Mouse (Mus musculus): ENCODE measurements around the gene Rab3c. TPM values are rescaled to one million over a fixed set of nuclear protein-coding genes. Genes with fewer than 3 reads are reported as not detected.

Rab3c gene
- total and polyA plus RNA-seq, 2 experiments from 2014 or later: 106 to 130 TPM

- Histone ChIP-seq H3K27me3 (ENCODE audit: insufficient read depth, low read length) (no peaks in the 10 kb centered on the region), H3K4me3 (ENCODE audit: low read depth, low read length) (no peak overlapping the region), H3K9ac (no peak overlapping the region), H3K4me1 (ENCODE audit: insufficient read depth) (peaks cover 7% of the 10 kb centered on the region; the same call in 1 of the 2 replicates), H3K27ac (ENCODE audit: low read depth, low read length) (no peak overlapping the region), H3K36me3 (ENCODE audit: insufficient read depth) (no peaks in the 10 kb centered on the region), H3K4me2 (ENCODE audit: low read depth) (no peak overlapping the region), H3K9me3 (ENCODE audit: low read length) (no peaks in the 10 kb centered on the region)
- ATAC-seq (no peak), DNase-seq (no peak)
- 77% methylated on average over 6 of the region's 6 CpGs for WGBS
- no peak for TF ChIP-seq CTCF (IDR thresholded peaks at IDR 0.05; ENCODE audit: low read depth)
Observed at GRCm38 (mm10) chr13:110097424-110098050, 183.3 kb downstream of the Rab3c start.

DNA sequence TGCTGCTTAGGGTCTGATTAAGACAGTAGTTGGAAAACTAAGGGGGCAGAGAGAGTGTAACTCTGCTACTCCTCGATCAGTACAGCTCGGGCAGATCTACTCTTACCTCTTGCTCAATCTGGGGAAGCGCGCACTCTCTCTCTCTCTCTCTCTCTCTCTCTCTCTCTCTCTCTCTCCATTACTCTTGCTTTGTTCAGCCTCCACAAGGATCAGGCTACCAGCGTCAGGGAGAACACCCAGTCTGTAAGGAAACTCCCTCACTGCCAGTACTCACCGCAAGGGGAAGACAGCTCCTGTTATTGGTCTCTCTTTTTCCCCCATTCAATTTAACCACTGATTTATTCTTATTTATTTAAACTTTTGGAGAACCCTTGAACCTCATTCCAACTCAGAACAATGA lies 185.8 kb downstream of the Rab3c start:
- Histone ChIP-seq H3K4me2 (ENCODE audit: low read depth) (no peak overlapping the region), H3K27ac (ENCODE audit: low read depth, low read length) (peak overlapping the region; percentile 40; the same call in 1 of the 2 replicates), H3K9me3 (ENCODE audit: low read length) (no peaks in the 10 kb centered on the region), H3K36me3 (ENCODE audit: insufficient read depth) (no peaks in the 10 kb centered on the region), H3K4me1 (ENCODE audit: insufficient read depth) (peaks cover 7% of the 10 kb centered on the region; the same call in 1 of the 2 replicates), H3K27me3 (ENCODE audit: insufficient read depth, low read length) (no peaks in the 10 kb centered on the region), H3K4me3 (ENCODE audit: low read depth, low read length) (no peak overlapping the region), H3K9ac (no peak overlapping the region)
- peak; percentile 52 for TF ChIP-seq CTCF (IDR thresholded peaks at IDR 0.05; ENCODE audit: low read depth)
- peak; percentile 81 for ATAC-seq
- DNase-seq: peak; percentile 41
- WGBS: 36% methylated on average over 6 of the region's 6 CpGs

GRCm38 (mm10) chr13:110093720-110094685 lies 186.8 kb downstream of the Rab3c start:
- peak overlapping the region; percentile 17; the same call in 1 of the 2 replicates for H3K4me2 ChIP-seq (ENCODE audit: low read depth)
- H3K27me3 ChIP-seq (ENCODE audit: insufficient read depth, low read length): no peaks in the 10 kb centered on the region
- DNase-seq (peak; percentile 40), ATAC-seq (peak; percentile 56; the same call in 1 of the 2 replicates)
- H3K4me3 ChIP-seq (ENCODE audit: low read depth, low read length): no peak overlapping the region
- no peaks in the 10 kb centered on the region for H3K36me3 ChIP-seq (ENCODE audit: insufficient read depth)
- peak overlapping the region; percentile 54; the same call in 1 of the 2 replicates for H3K27ac ChIP-seq (ENCODE audit: low read depth, low read length)
- WGBS: 32% methylated on average over 17 of the region's 17 CpGs
- no peak for TF ChIP-seq CTCF (IDR thresholded peaks at IDR 0.05; ENCODE audit: low read depth)
- peaks cover 7% of the 10 kb centered on the region; the same call in 1 of the 2 replicates for H3K4me1 ChIP-seq (ENCODE audit: insufficient read depth)
- H3K9me3 ChIP-seq (ENCODE audit: low read length): no peaks in the 10 kb centered on the region
- no peak overlapping the region for H3K9ac ChIP-seq

DNA sequence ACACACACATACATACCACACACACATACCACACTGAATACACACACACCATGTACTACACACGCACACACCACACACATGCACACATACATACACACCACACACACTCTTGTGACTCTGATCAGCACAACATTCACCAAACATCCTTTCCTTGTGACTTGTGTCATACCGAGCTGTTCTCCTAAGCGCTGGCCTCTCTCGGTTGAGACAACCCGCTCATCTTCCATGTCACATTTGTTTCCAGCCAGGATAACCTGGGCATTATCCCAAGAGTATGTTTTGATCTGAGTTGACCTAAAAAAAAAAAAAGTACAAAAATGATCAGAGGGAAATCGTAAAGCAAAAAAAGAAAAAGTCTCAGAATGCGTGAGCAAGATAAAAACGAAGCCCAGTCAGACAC lies 196.8 kb downstream of the Rab3c start:
- Histone ChIP-seq H3K27ac (ENCODE audit: low read depth, low read length) (no peak overlapping the region), H3K9me3 (ENCODE audit: low read length) (no peaks in the 10 kb centered on the region), H3K27me3 (ENCODE audit: insufficient read depth, low read length) (no peaks in the 10 kb centered on the region), H3K4me1 (ENCODE audit: insufficient read depth) (no peaks in the 10 kb centered on the region), H3K36me3 (ENCODE audit: insufficient read depth) (peaks cover 7% of the 10 kb centered on the region; the same call in 1 of the 2 replicates), H3K4me2 (ENCODE audit: low read depth) (no peak overlapping the region), H3K4me3 (ENCODE audit: low read depth, low read length) (no peak overlapping the region), H3K9ac (no peak overlapping the region)
- DNase-seq (no peak), ATAC-seq (no peak)
- 84% methylated on average over 8 of the region's 8 CpGs for WGBS
- TF ChIP-seq CTCF (IDR thresholded peaks at IDR 0.05; ENCODE audit: low read depth): no peak

GRCm38 (mm10) chr13:110081174-110081573 lies 199.6 kb downstream of the Rab3c start:
- Histone ChIP-seq H3K36me3 (ENCODE audit: insufficient read depth) (peaks cover 7% of the 10 kb centered on the region; the same call in 1 of the 2 replicates), H3K27ac (ENCODE audit: low read depth, low read length) (no peak overlapping the region), H3K27me3 (ENCODE audit: insufficient read depth, low read length) (no peaks in the 10 kb centered on the region), H3K9ac (no peak overlapping the region), H3K4me1 (ENCODE audit: insufficient read depth) (no peaks in the 10 kb centered on the region), H3K9me3 (ENCODE audit: low read length) (no peaks in the 10 kb centered on the region), H3K4me3 (ENCODE audit: low read depth, low read length) (no peak overlapping the region), H3K4me2 (ENCODE audit: low read depth) (no peak overlapping the region)
- no peak for TF ChIP-seq CTCF (IDR thresholded peaks at IDR 0.05; ENCODE audit: low read depth)
- ATAC-seq (peak; percentile 55; the same call in 1 of the 2 replicates), DNase-seq (peak; percentile 37)

DNA sequence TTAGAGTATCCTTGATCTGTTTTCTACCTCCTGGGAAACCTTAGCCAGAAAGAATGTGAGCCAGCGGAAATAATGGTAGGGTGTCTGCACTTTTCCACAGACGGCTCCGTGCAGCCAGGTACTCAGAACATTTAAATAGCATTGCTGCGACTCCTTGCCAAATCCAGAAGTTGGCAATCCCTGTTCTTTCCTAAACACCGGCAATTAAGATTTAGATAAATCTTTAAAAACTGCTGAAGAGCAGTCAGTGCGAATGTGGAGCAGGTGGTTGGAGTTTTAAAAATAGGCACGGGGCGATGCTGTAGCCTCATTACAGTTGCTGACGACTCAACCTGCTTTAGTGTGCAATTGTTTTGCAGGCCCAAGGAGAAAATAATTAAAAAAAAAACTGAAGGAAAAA lies 205.2 kb downstream of the Rab3c start:
- WGBS: 45% methylated on average over 9 of the region's 9 CpGs
- no peaks in the 10 kb centered on the region for H3K9me3 ChIP-seq (ENCODE audit: low read length)
- H3K36me3 ChIP-seq (ENCODE audit: insufficient read depth): no peaks in the 10 kb centered on the region
- ATAC-seq (peak; percentile 25), DNase-seq (peak; percentile 37)
- H3K4me2 ChIP-seq (ENCODE audit: low read depth): no peak overlapping the region
- H3K27me3 ChIP-seq (ENCODE audit: insufficient read depth, low read length): no peaks in the 10 kb centered on the region
- no peak overlapping the region for H3K4me3 ChIP-seq (ENCODE audit: low read depth, low read length)
- TF ChIP-seq CTCF (IDR thresholded peaks at IDR 0.05; ENCODE audit: low read depth): no peak
- H3K9ac ChIP-seq: no peak overlapping the region
- H3K4me1 ChIP-seq (ENCODE audit: insufficient read depth): no peaks in the 10 kb centered on the region
- H3K27ac ChIP-seq (ENCODE audit: low read depth, low read length): no peak overlapping the region

- H3K27me3 ChIP-seq (ENCODE audit: insufficient read depth, low read length): no peaks in the 10 kb centered on the region
- DNase-seq: no peak
- no peak overlapping the region for H3K9ac ChIP-seq
- H3K36me3 ChIP-seq (ENCODE audit: insufficient read depth): no peaks in the 10 kb centered on the region
- ATAC-seq: no peak
- no peak overlapping the region for H3K4me3 ChIP-seq (ENCODE audit: low read depth, low read length)
- H3K4me1 ChIP-seq (ENCODE audit: insufficient read depth): no peaks in the 10 kb centered on the region
- no peak overlapping the region for H3K27ac ChIP-seq (ENCODE audit: low read depth, low read length)
- no peak for TF ChIP-seq CTCF (IDR thresholded peaks at IDR 0.05; ENCODE audit: low read depth)
- H3K4me2 ChIP-seq (ENCODE audit: low read depth): no peak overlapping the region
- H3K9me3 ChIP-seq (ENCODE audit: low read length): no peaks in the 10 kb centered on the region
- 37% methylated on average over 2 of the region's 2 CpGs for whole genome bisulfite sequencing
Observed at GRCm38 (mm10) chr13:110074180-110074579, 206.6 kb downstream of the Rab3c start.

All from forebrain, postnatal 0 days (tissue).